Mouse (Mus musculus) liver, embryonic 18 days (tissue): ENCODE measurements around the gene Olfr1065. TPM values are rescaled to one million over a fixed set of nuclear protein-coding genes. Genes with fewer than 3 reads are reported as not detected.

Source experiments
- polyA plus RNA-seq: library from polyadenylated mRNA; depleted of rRNA; stranded (reverse); fragments of >200 nt; gene quantifications from 2 replicates; pipeline ENCODE4 v1.2.3, GENCODE M21; 2012; rRNA removed

Gene Olfr1065
- polyA plus RNA-seq, result not detected in 2 replicates

DNA sequence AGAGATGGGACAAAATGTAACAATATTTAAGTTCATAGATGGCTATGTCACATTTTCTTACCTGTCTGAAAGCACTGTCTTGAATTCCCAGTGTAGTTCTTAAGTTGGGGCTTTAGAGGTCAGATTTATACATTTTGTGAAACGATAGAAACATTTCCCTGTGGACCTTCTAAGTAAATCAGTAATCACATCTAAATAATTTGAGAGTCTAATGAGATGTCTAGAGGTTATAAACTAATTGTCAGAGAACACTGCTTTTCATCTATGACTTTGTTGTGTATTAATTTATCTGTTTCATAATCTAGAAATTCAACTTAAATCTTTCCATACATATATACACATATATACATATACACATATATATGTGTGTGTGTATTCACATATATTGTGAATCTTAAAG lies at the start of gene Olfr1065:
Gene Olfr1065, minus strand, starts transcription at position 101 of the 400 bp plus-strand sequence.

DNA sequence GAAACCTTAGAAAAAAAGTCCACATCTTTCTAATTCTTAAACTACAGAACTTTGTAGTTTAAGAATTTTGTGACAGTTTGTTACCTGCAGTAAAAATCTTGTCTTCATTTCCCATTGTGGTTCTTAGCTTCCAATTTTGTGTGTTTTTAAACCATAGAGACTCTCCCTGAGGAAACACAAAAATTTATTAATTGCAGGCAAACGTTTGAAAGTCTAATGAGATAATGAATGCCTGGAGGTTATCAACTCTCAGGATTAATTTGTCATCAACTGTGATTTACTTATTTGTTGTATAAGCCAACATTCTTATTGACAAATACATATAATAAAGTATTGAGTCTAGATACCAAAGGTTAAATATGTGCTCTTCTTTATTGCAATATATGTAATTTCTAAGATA lies 36.9 kb upstream of the Olfr1065 start, which contains the start of gene Olfr228:
Gene Olfr228, minus strand, starts transcription at position 101 of the 400 bp plus-strand sequence.

DNA sequence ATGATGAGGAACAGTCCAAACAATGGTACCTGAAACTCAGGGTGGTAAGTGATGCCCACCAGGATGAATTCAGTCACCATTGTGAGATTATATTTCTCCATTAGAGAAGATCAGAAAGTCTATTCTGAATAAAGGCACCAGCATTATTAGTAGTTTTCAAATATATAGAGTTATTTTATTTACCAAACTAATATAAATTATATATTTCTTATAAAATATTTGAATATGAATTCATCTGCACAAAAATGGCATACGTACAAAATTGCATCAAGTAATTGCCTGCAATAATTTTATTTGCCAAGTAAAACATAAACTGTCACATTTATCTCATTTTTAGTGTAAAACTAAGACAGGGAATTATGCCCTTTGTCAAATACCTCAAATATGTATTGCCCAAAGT lies 5.8 kb upstream of the Olfr1065 start, which contains the start of gene Olfr1066:
Gene Olfr1066, minus strand, starts transcription at position 101 of the 400 bp plus-strand sequence.

DNA sequence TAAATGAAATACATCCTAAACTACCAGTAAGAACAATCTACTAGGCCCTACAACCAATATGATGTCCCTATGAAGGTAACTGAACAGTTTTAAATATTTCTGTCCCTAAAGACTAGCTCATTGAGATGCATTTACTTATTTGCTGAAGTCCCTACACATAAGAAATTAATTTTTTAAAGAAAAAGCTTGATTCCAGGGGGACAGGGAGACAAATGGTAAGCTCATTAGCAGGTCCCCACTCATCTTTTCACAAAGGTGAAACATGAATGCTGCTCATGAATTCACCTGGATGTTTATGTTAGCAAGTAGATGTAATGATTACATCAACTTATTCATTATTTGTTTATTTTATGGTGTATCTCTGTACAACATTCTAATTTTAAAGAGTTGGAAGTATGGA lies 23.7 kb downstream of the Olfr1065 start, which contains the start of gene Olfr1062:
Gene Olfr1062, minus strand, starts transcription at position 101 of the 400 bp plus-strand sequence.

DNA sequence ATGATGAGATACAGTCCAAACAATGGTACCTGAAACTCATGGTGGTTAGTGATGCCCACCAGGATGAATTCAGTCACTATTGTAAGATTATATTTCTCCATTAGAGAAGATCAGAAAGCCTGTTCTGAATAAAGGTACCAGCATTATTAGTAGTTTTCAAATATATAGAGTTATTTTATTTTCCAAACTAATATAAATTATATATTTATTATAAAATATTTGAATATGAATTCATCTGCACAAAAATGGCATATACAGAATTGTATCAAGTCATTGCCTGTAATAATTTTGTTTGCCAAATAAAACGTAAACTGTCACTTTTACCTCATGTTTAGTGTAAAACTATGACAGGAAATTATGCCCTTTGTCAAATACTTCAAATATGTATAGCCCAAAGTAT lies 36.4 kb downstream of the Olfr1065 start, which contains the start of gene Olfr1061:
Gene Olfr1061, minus strand, starts transcription at position 101 of the 400 bp plus-strand sequence.

Other genes starting within 250 kb of the Olfr1065 start
- gene Olfr1045, start 247.6 kb downstream of the Olfr1065 start, polyA plus RNA-seq, result not detected in 2 replicates
- not detected in 2 replicates for gene Olfr1046, start 231.3 kb downstream of the Olfr1065 start, polyA plus RNA-seq
- gene Olfr1047, start 219.2 kb downstream of the Olfr1065 start, polyA plus RNA-seq, result not detected in 2 replicates
- not detected in 2 replicates for gene Olfr1048, start 210.3 kb downstream of the Olfr1065 start, polyA plus RNA-seq
- gene Olfr1049, start 192.3 kb downstream of the Olfr1065 start, polyA plus RNA-seq, result not detected in 2 replicates
- gene Olfr1051, start 171.5 kb downstream of the Olfr1065 start, polyA plus RNA-seq, result not detected in 2 replicates
- gene Olfr1052, start 158.1 kb downstream of the Olfr1065 start, polyA plus RNA-seq, result not detected in 2 replicates
- not detected in 2 replicates for gene Olfr1053, start 135.3 kb downstream of the Olfr1065 start, polyA plus RNA-seq
- gene Olfr1054, start 115.2 kb downstream of the Olfr1065 start, polyA plus RNA-seq, result not detected in 2 replicates
- not detected in 2 replicates for gene Olfr1055, start 100.3 kb downstream of the Olfr1065 start, polyA plus RNA-seq
- gene Olfr1056, start 88.1 kb downstream of the Olfr1065 start, polyA plus RNA-seq, result not detected in 2 replicates
- gene Olfr1057, start 72.2 kb downstream of the Olfr1065 start, polyA plus RNA-seq, result not detected in 2 replicates
- gene Olfr1058, start 62.0 kb downstream of the Olfr1065 start, polyA plus RNA-seq, result not detected in 2 replicates
- not detected in 2 replicates for gene Olfr1061, start 36.5 kb downstream of the Olfr1065 start, polyA plus RNA-seq
- gene Olfr1062, start 23.8 kb downstream of the Olfr1065 start, polyA plus RNA-seq, result not detected in 2 replicates
- gene Olfr1066, start 5.7 kb upstream of the Olfr1065 start, polyA plus RNA-seq, result not detected in 2 replicates
- not detected in 2 replicates for gene Olfr228, start 36.8 kb upstream of the Olfr1065 start, polyA plus RNA-seq
- gene Olfr1076, start 57.9 kb upstream of the Olfr1065 start, polyA plus RNA-seq, result not detected in 2 replicates
- not detected in 2 replicates for gene Olfr1079, start 91.9 kb upstream of the Olfr1065 start, polyA plus RNA-seq
- not detected in 2 replicates for gene Olfr1080, start 107.6 kb upstream of the Olfr1065 start, polyA plus RNA-seq
- gene Olfr1082, start 148.4 kb upstream of the Olfr1065 start, polyA plus RNA-seq, result not detected in 2 replicates
- not detected in 2 replicates for gene Olfr1084, start 189.1 kb upstream of the Olfr1065 start, polyA plus RNA-seq
- not detected in 2 replicates for gene Olfr1085, start 211.4 kb upstream of the Olfr1065 start, polyA plus RNA-seq
- gene Olfr1086, start 229.5 kb upstream of the Olfr1065 start, polyA plus RNA-seq, result not detected in 2 replicates
- gene Olfr1087, start 247.8 kb upstream of the Olfr1065 start, polyA plus RNA-seq, result not detected in 2 replicates